Mouse (Mus musculus): Measurements from ENCODE around the gene Hip1.

- no peak for TF ChIP-seq GATA1 (IDR thresholded peaks at IDR 0.05; ENCODE audit: borderline replicate concordance, low read length)
- no peak for TF ChIP-seq FLI1 (IDR thresholded peaks at IDR 0.05; ENCODE audit: low read length)
Observed at GRCm38 (mm10) chr5:135493095-135493494, 51.8 kb downstream of the Hip1 start.
